Mouse (Mus musculus): ENCODE measurements around the gene Txndc11. TPM values are rescaled to one million over a fixed set of nuclear protein-coding genes. Genes with fewer than 3 reads are reported as not detected.
A peak's percentile ranks its signal among the peaks of the same experiment; 100 is the strongest.
"Not testable (repeated sequence)": the region's sequence is repeated elsewhere in the genome, so short reads cannot be mapped to it uniquely, and the experiment has no call there.

Txndc11 gene
- polyA plus RNA-seq, 1 experiment = 9.7 TPM

- Histone ChIP-seq H3K36me3 (ENCODE audit: control insufficient read depth, insufficient read depth) (peaks cover 20% of the 10 kb centered on the region), H3K4me2 (ENCODE audit: low read depth) (no peak overlapping the region), H3K27me3 (ENCODE audit: control insufficient read depth, insufficient read depth, insufficient read length) (no peaks in the 10 kb centered on the region), H3K4me3 (no peak overlapping the region), H3K79me2 (ENCODE audit: control insufficient read depth, insufficient read depth) (peaks cover 55% of the 10 kb centered on the region), H3ac (ENCODE audit: control insufficient read depth, insufficient read length) (no peak overlapping the region)
- no peak for TF ChIP-seq POLR2AphosphoS2 (IDR thresholded peaks at IDR 0.05; ENCODE audit: insufficient read length, low read depth)
- TF ChIP-seq POLR2A (IDR thresholded peaks at IDR 0.05; ENCODE audit: insufficient read length, low read depth) = no peak
- no peak for TF ChIP-seq USF1 (IDR thresholded peaks at IDR 0.05; ENCODE audit: low read depth)
- no peak for TF ChIP-seq MAX (IDR thresholded peaks at IDR 0.05; ENCODE audit: low read depth)
- no peak for TF ChIP-seq CEBPB (IDR thresholded peaks at IDR 0.05; ENCODE audit: insufficient read depth, poor library complexity, severe bottlenecking)
- TF ChIP-seq SRF (IDR thresholded peaks at IDR 0.05; ENCODE audit: control insufficient read depth, insufficient read length, low read depth) = no peak
- no peak for TF ChIP-seq E2F4 (IDR thresholded peaks at IDR 0.05; ENCODE audit: insufficient read depth)
- no peak for TF ChIP-seq MYOG (IDR thresholded peaks at IDR 0.05; ENCODE audit: control insufficient read depth in 1 of 3, insufficient read depth in 1 of 3, insufficient read length in 2 of 3, low read depth in 2 of 3)
- no peak for TF ChIP-seq TCF12 (IDR thresholded peaks at IDR 0.05; ENCODE audit: insufficient read depth, poor library complexity, severe bottlenecking)
- TF ChIP-seq REST (IDR thresholded peaks at IDR 0.05; ENCODE audit: insufficient read depth, insufficient read length) = no peak
- TF ChIP-seq MYOD1 (IDR thresholded peaks at IDR 0.05; ENCODE audit: control insufficient read depth in 1 of 3, insufficient read length in 2 of 3, low read depth in 2 of 3) = no peak
- no peak for TF ChIP-seq TCF3 (IDR thresholded peaks at IDR 0.05; ENCODE audit: insufficient read length, low read depth)
These were observed 30.3 kb upstream of the Txndc11 start for GRCm38 (mm10) chr16:11164695-11165255.

- H3K4me3 ChIP-seq; H3K27me3 ChIP-seq (ENCODE audit: control insufficient read depth, insufficient read depth, insufficient read length); H3K4me2 ChIP-seq (ENCODE audit: low read depth); H3ac ChIP-seq (ENCODE audit: control insufficient read depth, insufficient read length); H3K79me2 ChIP-seq (ENCODE audit: control insufficient read depth, insufficient read depth): not testable (repeated sequence)
- H3K36me3 ChIP-seq (ENCODE audit: control insufficient read depth, insufficient read depth) = peaks cover 45% of the 10 kb centered on the region
These were observed 23.3 kb upstream of the Txndc11 start for GRCm38 (mm10) chr16:11157721-11158120.

GRCm38 (mm10) chr16:11154500-11154899, 20.1 kb upstream of the Txndc11 start:
- Histone ChIP-seq H3K79me2 (ENCODE audit: control insufficient read depth, insufficient read depth) (no peaks in the 10 kb centered on the region), H3K27me3 (ENCODE audit: control insufficient read depth, insufficient read depth, insufficient read length) (no peaks in the 10 kb centered on the region), H3ac (ENCODE audit: control insufficient read depth, insufficient read length) (no peak overlapping the region), H3K36me3 (ENCODE audit: control insufficient read depth, insufficient read depth) (peaks cover 56% of the 10 kb centered on the region), H3K4me2 (ENCODE audit: low read depth) (no peak overlapping the region), H3K4me3 (no peak overlapping the region)
- TF ChIP-seq MAX (IDR thresholded peaks at IDR 0.05; ENCODE audit: low read depth) (no peak), TCF12 (IDR thresholded peaks at IDR 0.05; ENCODE audit: insufficient read depth, poor library complexity, severe bottlenecking) (no peak), MYOG (IDR thresholded peaks at IDR 0.05; ENCODE audit: control insufficient read depth in 1 of 3, insufficient read depth in 1 of 3, insufficient read length in 2 of 3, low read depth in 2 of 3) (no peak), CEBPB (IDR thresholded peaks at IDR 0.05; ENCODE audit: insufficient read depth, poor library complexity, severe bottlenecking) (no peak), POLR2A (IDR thresholded peaks at IDR 0.05; ENCODE audit: insufficient read length, low read depth) (no peak), SRF (IDR thresholded peaks at IDR 0.05; ENCODE audit: control insufficient read depth, insufficient read length, low read depth) (no peak), MYOD1 (IDR thresholded peaks at IDR 0.05; ENCODE audit: control insufficient read depth in 1 of 3, insufficient read length in 2 of 3, low read depth in 2 of 3) (no peak), REST (IDR thresholded peaks at IDR 0.05; ENCODE audit: insufficient read depth, insufficient read length) (no peak), E2F4 (IDR thresholded peaks at IDR 0.05; ENCODE audit: insufficient read depth) (no peak), POLR2AphosphoS2 (IDR thresholded peaks at IDR 0.05; ENCODE audit: insufficient read length, low read depth) (no peak), TCF3 (IDR thresholded peaks at IDR 0.05; ENCODE audit: insufficient read length, low read depth) (no peak)

DNA sequence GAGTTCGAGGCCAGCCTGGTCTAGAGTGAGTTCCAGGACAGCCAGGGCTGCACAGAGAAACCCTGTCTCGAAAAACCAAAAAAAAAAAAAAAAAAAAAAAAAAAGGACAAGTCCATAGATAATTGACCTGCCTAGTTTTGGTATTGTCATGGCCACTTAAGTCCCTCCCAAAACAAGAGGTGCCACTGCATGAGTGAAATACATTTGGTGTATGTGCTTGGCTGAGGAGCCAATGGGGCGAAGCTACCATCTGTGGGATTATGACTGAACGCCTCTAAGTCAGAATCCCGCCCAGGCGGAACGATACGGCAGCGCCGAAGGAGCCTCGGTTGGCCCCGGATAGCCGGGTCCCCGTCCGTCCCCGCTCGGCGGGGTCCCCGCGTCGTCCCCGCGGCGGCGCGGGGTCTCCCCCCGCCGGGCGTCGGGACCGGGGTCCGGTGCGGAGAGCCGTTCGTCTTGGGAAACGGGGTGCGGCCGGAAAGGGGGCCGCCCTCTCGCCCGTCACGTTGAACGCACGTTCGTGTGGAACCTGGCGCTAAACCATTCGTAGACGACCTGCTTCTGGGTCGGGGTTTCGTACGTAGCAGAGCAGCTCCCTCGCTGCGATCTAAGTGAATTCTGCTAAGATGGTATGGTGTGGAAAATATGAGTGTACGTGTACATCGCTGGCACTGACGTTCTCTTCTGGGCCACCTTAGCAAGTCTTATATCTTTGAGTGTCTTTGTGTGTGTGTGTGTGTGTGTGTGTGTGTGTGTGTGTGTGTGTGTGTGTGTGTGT, 9.4 kb upstream of the Txndc11 start:
- not testable (repeated sequence) for H3K4me3 ChIP-seq; H3ac ChIP-seq (ENCODE audit: control insufficient read depth, insufficient read length); H3K27me3 ChIP-seq (ENCODE audit: control insufficient read depth, insufficient read depth, insufficient read length); H3K4me2 ChIP-seq (ENCODE audit: low read depth); H3K79me2 ChIP-seq (ENCODE audit: control insufficient read depth, insufficient read depth)
- peaks cover 46% of the 10 kb centered on the region for H3K36me3 ChIP-seq (ENCODE audit: control insufficient read depth, insufficient read depth)

GRCm38 (mm10) chr16:11133476-11134347, 738 bp downstream of the Txndc11 start:
- TF ChIP-seq TCF12 (IDR thresholded peaks at IDR 0.05; ENCODE audit: insufficient read depth, poor library complexity, severe bottlenecking) = no peak
- no peak for TF ChIP-seq CEBPB (IDR thresholded peaks at IDR 0.05; ENCODE audit: insufficient read depth, poor library complexity, severe bottlenecking)
- TF ChIP-seq POLR2A (IDR thresholded peaks at IDR 0.05; ENCODE audit: insufficient read length, low read depth) = no peak
- no peak for TF ChIP-seq E2F4 (IDR thresholded peaks at IDR 0.05; ENCODE audit: insufficient read depth)
- TF ChIP-seq POLR2AphosphoS2 (IDR thresholded peaks at IDR 0.05; ENCODE audit: insufficient read length, low read depth) = no peak
- no peak for TF ChIP-seq MYOD1 (IDR thresholded peaks at IDR 0.05; ENCODE audit: control insufficient read depth in 1 of 3, insufficient read length in 2 of 3, low read depth in 2 of 3)
- TF ChIP-seq MAX (IDR thresholded peaks at IDR 0.05; ENCODE audit: low read depth) = no peak
- TF ChIP-seq USF1 (IDR thresholded peaks at IDR 0.05; ENCODE audit: low read depth) = no peak
- TF ChIP-seq TCF3 (IDR thresholded peaks at IDR 0.05; ENCODE audit: insufficient read length, low read depth) = no peak
- TF ChIP-seq REST (IDR thresholded peaks at IDR 0.05; ENCODE audit: insufficient read depth, insufficient read length) = no peak
- no peak for TF ChIP-seq SRF (IDR thresholded peaks at IDR 0.05; ENCODE audit: control insufficient read depth, insufficient read length, low read depth)
- TF ChIP-seq MYOG (IDR thresholded peaks at IDR 0.05; ENCODE audit: control insufficient read depth in 1 of 3, insufficient read depth in 1 of 3, insufficient read length in 2 of 3, low read depth in 2 of 3) = no peak
- Histone ChIP-seq H3ac (ENCODE audit: control insufficient read depth, insufficient read length) (peak overlapping the region; percentile 51), H3K36me3 (ENCODE audit: control insufficient read depth, insufficient read depth) (peaks cover 12% of the 10 kb centered on the region), H3K4me2 (ENCODE audit: low read depth) (peak overlapping the region; percentile 66), H3K79me2 (ENCODE audit: control insufficient read depth, insufficient read depth) (peaks cover 44% of the 10 kb centered on the region), H3K4me3 (peak overlapping the region; percentile 40), H3K27me3 (ENCODE audit: control insufficient read depth, insufficient read depth, insufficient read length) (no peaks in the 10 kb centered on the region)
